Mouse (Mus musculus) bone marrow, adult 2 months (tissue): Measurements from ENCODE around the gene Ncam2. TPM values are rescaled to one million over a fixed set of nuclear protein-coding genes. Genes with fewer than 3 reads are reported as not detected.
"Not testable (repeated sequence)": the region's sequence is repeated elsewhere in the genome, so short reads cannot be mapped to it uniquely, and the experiment has no call there.

Experiments
- H3K27ac ChIP-seq: fragments of 200-500 bp; 2 replicates; pipeline ENCODE4 v1.5.1; 2012; ENCODE audit warnings: low read depth, mild to moderate bottlenecking, control low read depth, inconsistent platforms, low read length; ENCODE audit not compliant: control insufficient read depth, poor library complexity, insufficient read depth
- H3K4me1 ChIP-seq: fragments of 200-500 bp; 2 replicates; pipeline ENCODE4 v1.6.1; 2011; ENCODE audit warnings: low read length; ENCODE audit not compliant: control insufficient read depth, insufficient read depth
- H3K4me3 ChIP-seq: fragments of 200-500 bp; replicated peaks from 2 replicates; pipeline ENCODE3; 2011; ENCODE audit warnings: mild to moderate bottlenecking, low read depth, low read length, control low read depth; ENCODE audit not compliant: control insufficient read depth
- CTCF ChIP-seq: fragments of 200-500 bp; IDR thresholded peaks from 2 replicates; pipeline ENCODE4 v1.5.1; 2011; ENCODE audit warnings: low read length, control low read depth; ENCODE audit not compliant: control insufficient read depth, insufficient read depth
- POLR2A ChIP-seq: fragments of 200-500 bp; IDR thresholded peaks from 2 replicates; pipeline ENCODE4 v1.6.1; 2011; ENCODE audit warnings: low read depth, mild to moderate bottlenecking, control low read depth, low read length, borderline replicate concordance; ENCODE audit not compliant: control insufficient read depth
- WGBS: fragments of 180-500 bp; shearing (Covaris S2); methylation state at CpG from one replicate; pipeline ENCODE4 v1.1.7; 2018; 5-methylcytosine and 5-hydroxymethylcytosine counted together
- polyA plus RNA-seq: library from polyadenylated mRNA; stranded (reverse); fragments of >200 nt; gene quantifications from 2 replicates; pipeline ENCODE4 v1.2.4, GENCODE M21; 2011; ENCODE audit warnings: low replicate concordance; ENCODE audit not compliant: missing spikeins, insufficient read depth, insufficient read length

Gene Ncam2
- polyA plus RNA-seq, 1 experiment = not detected

GRCm38 (mm10) chr16:81454472-81454871 lies 254.0 kb downstream of the Ncam2 start:
- Histone ChIP-seq H3K4me3 (no peak overlapping the region), H3K27ac (no peak overlapping the region), H3K4me1 (no peaks in the 10 kb centered on the region)
- WGBS = 65% methylated on average over 2 of the region's 2 CpGs
- TF ChIP-seq CTCF (no peak), POLR2A (no peak)

- not testable (repeated sequence) for H3K4me3 ChIP-seq, H3K27ac ChIP-seq, H3K4me1 ChIP-seq
- 75% methylated on average over 2 of the region's 2 CpGs for WGBS
Measured at GRCm38 (mm10) chr16:81462731-81463130, 262.2 kb downstream of the Ncam2 start.

- Histone ChIP-seq H3K4me3 (no peak overlapping the region), H3K4me1 (no peaks in the 10 kb centered on the region), H3K27ac (no peak overlapping the region)
- WGBS = 71% methylated on average over 1 of the region's 1 CpGs
- no peak for TF ChIP-seq POLR2A
- no peak for TF ChIP-seq CTCF
Measured at GRCm38 (mm10) chr16:81472925-81473324, 272.4 kb downstream of the Ncam2 start.

- no peaks in the 10 kb centered on the region for H3K4me1 ChIP-seq
- H3K4me3 ChIP-seq = no peak overlapping the region
- TF ChIP-seq CTCF = no peak
- no peak for TF ChIP-seq POLR2A
- no peak overlapping the region for H3K27ac ChIP-seq
Measured at GRCm38 (mm10) chr16:81481058-81481457, 280.6 kb downstream of the Ncam2 start.

- H3K27ac ChIP-seq = no peak overlapping the region
- H3K4me1 ChIP-seq = no peaks in the 10 kb centered on the region
- 74% methylated on average over 2 of the region's 2 CpGs for WGBS
- TF ChIP-seq CTCF = no peak
- no peak for TF ChIP-seq POLR2A
- H3K4me3 ChIP-seq = no peak overlapping the region
Measured at GRCm38 (mm10) chr16:81496111-81496510, 295.6 kb downstream of the Ncam2 start.

- Histone ChIP-seq H3K4me3 (no peak overlapping the region), H3K4me1 (no peaks in the 10 kb centered on the region), H3K27ac (no peak overlapping the region)
- TF ChIP-seq CTCF (no peak), POLR2A (no peak)
- WGBS = 74% methylated on average over 2 of the region's 2 CpGs
Measured at GRCm38 (mm10) chr16:81502578-81502977, 302.1 kb downstream of the Ncam2 start.

- TF ChIP-seq POLR2A = no peak
- TF ChIP-seq CTCF = no peak
- H3K4me1 ChIP-seq = no peaks in the 10 kb centered on the region
- no peak overlapping the region for H3K4me3 ChIP-seq
- WGBS = 78% methylated on average over 3 of the region's 3 CpGs
- H3K27ac ChIP-seq = no peak overlapping the region
Measured at GRCm38 (mm10) chr16:81536230-81536629, 335.7 kb downstream of the Ncam2 start.

GRCm38 (mm10) chr16:81587565-81588107 lies 387.1 kb downstream of the Ncam2 start:
- H3K4me3 ChIP-seq = no peak overlapping the region
- H3K4me1 ChIP-seq = no peaks in the 10 kb centered on the region
- 76% methylated on average over 4 of the region's 4 CpGs for WGBS
- TF ChIP-seq POLR2A = no peak
- no peak for TF ChIP-seq CTCF
- H3K27ac ChIP-seq = no peak overlapping the region

GRCm38 (mm10) chr16:81623276-81623675 lies 422.8 kb downstream of the Ncam2 start:
- WGBS = 45% methylated on average over 6 of the region's 6 CpGs
- Histone ChIP-seq H3K27ac (no peak overlapping the region), H3K4me3 (no peak overlapping the region), H3K4me1 (no peaks in the 10 kb centered on the region)
- TF ChIP-seq POLR2A (no peak), CTCF (no peak)

- TF ChIP-seq CTCF = no peak
- TF ChIP-seq POLR2A = no peak
- H3K27ac ChIP-seq = no peak overlapping the region
- H3K4me3 ChIP-seq = no peak overlapping the region
- 65% methylated on average over 4 of the region's 4 CpGs for WGBS
- no peaks in the 10 kb centered on the region for H3K4me1 ChIP-seq
Measured at GRCm38 (mm10) chr16:81623776-81624175, 423.3 kb downstream of the Ncam2 start.
